Mouse (Mus musculus) left cerebral cortex, adult 2 months (tissue): ENCODE measurements around the gene Cxcr5. TPM values are rescaled to one million over a fixed set of nuclear protein-coding genes. Genes with fewer than 3 reads are reported as not detected.
A peak's percentile ranks its signal among the peaks of the same experiment; 100 is the strongest.

ENCODE experiments used
- DNase-seq, 2 experiments: peaks; one replicate each; pipeline ENCODE4 v3.0.0; 2021 to 2022; ENCODE audit warnings: low spot score in 2 of 2, mixed read lengths in 1 of 2; ENCODE audit errors: extremely low spot score in 1 of 2
- H3K27ac ChIP-seq: fragments of 200-600 bp; 2 replicates; pipeline ENCODE4 v1.8.1; 2022
- H3K4me3 ChIP-seq: fragments of 200-600 bp; 2 replicates; pipeline ENCODE4 v1.8.1; 2022
- CTCF ChIP-seq: fragments of 200-600 bp; IDR thresholded peaks from 2 replicates; pipeline ENCODE4 v1.8.1; 2022; ENCODE audit warnings: antibody characterized with exemption, mild to moderate bottlenecking, moderate library complexity
- intact Hi-C: fragments of 180-260 bp; cut with DNase I; formaldehyde crosslinking; loops from one replicate; pipeline ENCODE4 v1.15.1; 2025
- total RNA-seq, 2 experiments: library from RNA; stranded (reverse); gene quantifications; 2 replicates each; pipeline ENCODE4 v1.2.3; 2021

Cxcr5 gene
- total RNA-seq, 2 experiments from 2014 or later = not detected

DNA sequence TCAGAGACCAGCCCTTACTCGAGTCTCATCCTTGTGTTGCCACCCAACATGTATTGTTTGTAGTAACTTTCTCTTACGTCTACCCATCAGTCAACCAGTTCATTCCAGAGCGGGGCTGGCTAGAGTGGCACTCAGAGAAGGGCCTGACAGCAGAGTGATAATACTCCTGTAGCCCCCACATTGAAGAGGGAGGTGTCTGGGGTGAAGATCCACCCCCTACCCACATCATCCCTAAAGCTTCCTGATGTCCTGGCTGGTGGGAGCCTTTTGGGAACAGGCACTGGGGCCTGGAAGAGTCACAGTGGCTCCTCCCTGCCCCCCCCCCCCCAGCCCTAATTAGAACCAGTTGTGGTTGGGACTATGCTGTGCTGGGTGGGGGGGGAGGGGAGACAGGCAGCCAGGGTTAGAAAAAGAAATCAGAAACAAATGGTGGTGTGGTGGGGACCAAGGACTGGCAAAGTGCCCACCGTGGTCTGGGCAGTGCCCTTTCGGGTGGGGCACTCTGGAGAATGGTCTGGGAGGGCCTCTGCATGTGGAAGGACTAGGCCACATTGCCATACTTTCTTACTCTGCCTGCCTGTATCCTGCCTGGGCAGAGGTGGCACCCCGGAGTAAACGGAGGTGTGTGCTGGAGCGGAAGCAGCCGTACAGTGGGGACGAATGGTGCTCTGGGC is 60.3 kb downstream of the Cxcr5 start:
- intact Hi-C loops = loop anchor here (1.0 to 5.0 kb wide), 2 partner anchors 21 to 151 kb away; no protein-coding TSS in a partner anchor
- Histone ChIP-seq H3K4me3 (no peak overlapping the region), H3K27ac (no peak overlapping the region)
- TF ChIP-seq CTCF = no peak
- no peak for DNase-seq

GRCm38 (mm10) chr9:44500638-44501175 is 61.0 kb downstream of the Cxcr5 start:
- no peak overlapping the region for H3K4me3 ChIP-seq
- no peak overlapping the region for H3K27ac ChIP-seq
- DNase-seq = no peak
- intact Hi-C loops = loop anchor here (1.0 to 5.0 kb wide), 2 partner anchors 20 to 152 kb away; no protein-coding TSS in a partner anchor
- no peak for TF ChIP-seq CTCF

DNA sequence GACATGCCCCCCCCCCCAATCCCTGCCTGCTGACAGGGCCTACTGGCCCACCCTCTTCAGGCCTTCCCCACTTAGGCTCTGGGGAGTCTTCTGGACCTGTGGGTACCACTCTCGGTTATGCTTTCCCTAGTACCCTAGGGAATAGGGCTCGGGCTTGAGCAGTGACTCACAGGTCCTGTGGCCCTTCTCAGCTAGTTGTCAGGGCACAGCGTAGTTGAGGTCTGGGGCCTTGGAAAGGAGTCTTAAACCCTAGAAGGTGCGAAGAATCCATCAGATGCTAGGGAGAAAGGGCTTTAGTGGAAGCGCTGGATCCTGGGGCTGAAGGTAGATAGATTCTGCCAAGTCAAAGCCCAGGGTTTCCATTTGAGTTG is 61.5 kb downstream of the Cxcr5 start:
- no peak for TF ChIP-seq CTCF
- Histone ChIP-seq H3K27ac (peak overlapping the region; percentile 30; the same call in 1 of the 2 replicates), H3K4me3 (no peak overlapping the region)
- no peak for DNase-seq
- intact Hi-C loops = loop anchor here (5.0 kb wide), 1 partner anchor 152 kb away; no protein-coding TSS in a partner anchor

GRCm38 (mm10) chr9:44499356-44500162 is 62.1 kb downstream of the Cxcr5 start:
- TF ChIP-seq CTCF = no peak
- no peak for DNase-seq
- H3K27ac ChIP-seq = peak overlapping the region; percentile 69
- intact Hi-C loops = loop anchor here (5.0 kb wide), 1 partner anchor 153 kb away; no protein-coding TSS in a partner anchor
- H3K4me3 ChIP-seq = peak overlapping the region; percentile 32; the same call in 1 of the 2 replicates

DNA sequence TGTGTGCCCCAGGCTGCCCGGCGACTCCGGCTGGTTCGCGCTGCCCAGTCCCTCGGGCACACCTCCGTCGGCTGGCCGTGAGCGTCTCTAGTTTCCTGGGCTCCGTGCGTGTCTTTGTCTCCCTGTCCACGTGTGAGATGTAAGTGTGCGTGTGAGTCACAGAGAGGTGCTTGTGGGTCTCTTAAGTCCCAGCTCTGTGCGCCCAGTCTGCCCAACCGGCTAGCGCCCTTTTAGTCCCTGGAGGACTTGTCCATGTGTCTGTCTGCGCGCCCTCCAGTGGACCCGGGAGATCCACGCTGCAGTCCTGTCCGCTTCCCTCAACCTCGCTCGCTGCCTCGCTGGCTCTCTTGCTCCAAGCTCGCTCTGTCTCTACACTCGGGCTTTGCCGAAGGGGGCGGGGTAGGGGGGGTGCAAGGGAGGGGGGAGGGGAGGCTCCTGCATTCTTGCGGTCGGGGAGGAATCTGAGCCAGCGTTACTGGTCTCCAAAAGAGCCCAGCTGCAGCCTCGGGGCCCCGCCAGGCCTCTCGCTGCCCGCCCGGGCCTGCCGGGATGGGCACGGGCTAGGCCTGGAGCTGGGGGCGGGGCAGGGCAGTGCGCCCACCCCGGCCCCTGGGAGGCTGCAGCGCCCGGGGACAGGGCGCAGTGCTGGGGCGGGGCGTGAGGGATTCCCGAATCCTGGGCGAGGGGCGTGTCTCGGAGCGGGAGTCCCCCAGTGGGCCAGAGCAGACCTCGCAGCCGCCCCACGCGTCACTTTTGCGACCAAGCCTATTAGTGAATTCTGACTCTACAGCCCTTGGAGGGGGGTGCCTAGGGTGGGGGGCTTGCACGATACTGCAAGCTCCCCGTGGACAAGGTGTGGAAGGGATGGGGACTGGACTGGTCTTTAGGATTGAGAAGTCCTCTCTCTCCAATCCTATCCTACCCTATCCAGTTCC is 63.0 kb downstream of the Cxcr5 start:
- intact Hi-C loops = loop anchor here (1.0 kb wide), 1 partner anchor 44 kb away; the partner anchor contains the start of gene Upk2
- TF ChIP-seq CTCF = peak; percentile 48
- peak; percentile 47 to 64 for DNase-seq
- H3K27ac ChIP-seq = peak overlapping the region; percentile 69; the same call in 1 of the 2 replicates
- peak overlapping the region; percentile 32 for H3K4me3 ChIP-seq

DNA sequence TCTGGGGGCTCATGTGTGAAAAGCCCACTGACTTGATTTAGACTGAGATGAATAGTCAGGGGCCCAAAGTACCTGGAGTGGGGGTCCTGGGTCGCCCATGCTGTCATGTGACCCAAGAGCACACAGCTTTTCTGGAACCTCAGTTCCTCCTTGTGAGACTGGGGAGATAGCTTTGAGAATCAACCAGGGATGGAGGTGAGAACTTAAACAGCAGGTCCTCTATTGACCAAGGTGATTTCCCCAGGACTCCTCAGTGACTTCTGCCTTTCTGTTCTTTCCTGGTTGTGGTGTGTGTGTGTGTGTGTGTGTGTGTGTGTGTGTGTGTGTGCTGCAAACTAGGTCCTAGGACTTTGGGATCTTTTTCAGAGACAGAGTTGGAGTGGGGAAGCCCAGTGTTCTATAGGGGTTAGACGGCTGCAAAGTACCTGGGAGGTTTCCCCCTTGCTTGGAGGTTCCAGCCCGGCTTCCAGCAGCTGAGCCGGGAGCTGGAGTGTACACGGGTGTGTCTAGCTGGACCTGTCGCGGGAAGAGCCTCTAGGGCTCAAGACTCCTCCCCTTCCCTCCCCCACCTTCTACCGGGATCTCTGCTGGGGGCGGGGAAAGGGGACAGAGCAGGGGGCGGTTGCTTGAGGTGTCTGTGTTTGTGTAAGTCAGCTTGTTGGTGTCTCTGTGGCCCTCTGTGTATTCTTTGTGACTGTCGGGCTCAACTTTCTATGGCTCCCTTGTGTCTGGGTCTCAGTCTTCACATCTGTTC is 63.9 kb downstream of the Cxcr5 start:
- Histone ChIP-seq H3K27ac (peak overlapping the region; percentile 47; the same call in 1 of the 2 replicates), H3K4me3 (peak overlapping the region; percentile 32)
- intact Hi-C loops = loop anchor here (1.0 kb wide), 1 partner anchor 44 kb away; the partner anchor contains the start of gene Upk2
- no peak for DNase-seq
- no peak for TF ChIP-seq CTCF

- no peak overlapping the region for H3K4me3 ChIP-seq
- no peak for DNase-seq
- intact Hi-C loops = no loop called here
- no peak for TF ChIP-seq CTCF
- H3K27ac ChIP-seq = no peak overlapping the region
Measured at GRCm38 (mm10) chr9:44496803-44497461, 64.7 kb downstream of the Cxcr5 start.

- TF ChIP-seq CTCF = no peak
- Histone ChIP-seq H3K27ac (peak overlapping the region; percentile 4; the same call in 1 of the 2 replicates), H3K4me3 (no peak overlapping the region)
- intact Hi-C loops = no loop called here
- DNase-seq = no peak
Measured at GRCm38 (mm10) chr9:44495810-44496344, 65.8 kb downstream of the Cxcr5 start.

GRCm38 (mm10) chr9:44494863-44495809 is 66.5 kb downstream of the Cxcr5 start:
- peak in 1 of 2 experiments; percentile 58 for DNase-seq
- intact Hi-C loops = no loop called here
- peak overlapping the region; percentile 85 for H3K27ac ChIP-seq
- peak overlapping the region; percentile 21; the same call in 1 of the 2 replicates for H3K4me3 ChIP-seq
- no peak for TF ChIP-seq CTCF
